Mouse (Mus musculus): ENCODE results near the gene Zbtb20. TPM values are rescaled to one million over a fixed set of nuclear protein-coding genes. Genes with fewer than 3 reads are reported as not detected.

The Zbtb20 gene
- total RNA-seq, 2 experiments from 2014 or later: 169 to 192 TPM

- intact Hi-C loops (cut with DNase I): no loop called here
- DNase-seq: peak in 1 of 2 experiments; percentile 41
These were observed 587.1 kb downstream of the Zbtb20 start for GRCm38 (mm10) chr16:43462470-43463455.

- no peak for DNase-seq
These were observed 588.2 kb downstream of the Zbtb20 start for GRCm38 (mm10) chr16:43463684-43464475.

GRCm38 (mm10) chr16:43464476-43465080 lies 588.9 kb downstream of the Zbtb20 start:
- intact Hi-C loops (cut with DNase I): loop anchor here (2.0 to 5.0 kb wide), 2 partner anchors 38 to 110 kb away; no protein-coding TSS in a partner anchor

More at GRCm38 (mm10) chr16:43463684-43464475, 588.2 kb downstream of the Zbtb20 start:
- intact Hi-C loops (cut with DNase I): loop anchor here (2.0 kb wide), 1 partner anchor 111 kb away; no protein-coding TSS in a partner anchor

GRCm38 (mm10) chr16:43465368-43465839 lies 589.7 kb downstream of the Zbtb20 start:
- intact Hi-C loops (cut with DNase I): loop anchor here (2.0 to 5.0 kb wide), 2 partner anchors 37 to 109 kb away; no protein-coding TSS in a partner anchor
- DNase-seq: no peak

More at GRCm38 (mm10) chr16:43464476-43465080, 588.9 kb downstream of the Zbtb20 start:
- peak; percentile 73 to 79 for DNase-seq

- intact Hi-C loops (cut with DNase I): loop anchor here (2.0 to 5.0 kb wide), 2 partner anchors 36 to 109 kb away; no protein-coding TSS in a partner anchor
- no peak for DNase-seq
These were observed 590.5 kb downstream of the Zbtb20 start for GRCm38 (mm10) chr16:43465921-43466748.

- DNase-seq: peak; percentile 30 to 54
- intact Hi-C loops (cut with DNase I): loop anchor here (5.0 kb wide), 1 partner anchor 36 kb away; no protein-coding TSS in a partner anchor
These were observed 591.0 kb downstream of the Zbtb20 start for GRCm38 (mm10) chr16:43466749-43467065.

- intact Hi-C loops (cut with DNase I): loop anchor here (5.0 kb wide), 1 partner anchor 66 kb away; no protein-coding TSS in a partner anchor
- no peak for DNase-seq
These were observed 595.4 kb downstream of the Zbtb20 start for GRCm38 (mm10) chr16:43471060-43471459.

- DNase-seq: no peak
- intact Hi-C loops (cut with DNase I): loop anchor here (5.0 kb wide), 1 partner anchor 62 kb away; no protein-coding TSS in a partner anchor
These were observed 599.5 kb downstream of the Zbtb20 start for GRCm38 (mm10) chr16:43474941-43475728.

- no peak for DNase-seq
- intact Hi-C loops (cut with DNase I): no loop called here
These were observed 601.2 kb downstream of the Zbtb20 start for GRCm38 (mm10) chr16:43476921-43477320.

- intact Hi-C loops (cut with DNase I): no loop called here
- DNase-seq: no peak
These were observed 602.7 kb downstream of the Zbtb20 start for GRCm38 (mm10) chr16:43478352-43478751.

GRCm38 (mm10) chr16:43480532-43480931 lies 604.9 kb downstream of the Zbtb20 start:
- DNase-seq: no peak
- intact Hi-C loops (cut with DNase I): no loop called here

- no peak for DNase-seq
- intact Hi-C loops (cut with DNase I): no loop called here
These were observed 606.4 kb downstream of the Zbtb20 start for GRCm38 (mm10) chr16:43482125-43482524.

GRCm38 (mm10) chr16:43482738-43483137 lies 607.1 kb downstream of the Zbtb20 start:
- intact Hi-C loops (cut with DNase I): no loop called here
- no peak for DNase-seq

GRCm38 (mm10) chr16:43484400-43484799 lies 608.7 kb downstream of the Zbtb20 start:
- intact Hi-C loops (cut with DNase I): no loop called here
- DNase-seq: no peak

GRCm38 (mm10) chr16:43489362-43489761 lies 613.7 kb downstream of the Zbtb20 start:
- DNase-seq: no peak
- intact Hi-C loops (cut with DNase I): no loop called here

GRCm38 (mm10) chr16:43489984-43490383 lies 614.3 kb downstream of the Zbtb20 start:
- no peak for DNase-seq
- intact Hi-C loops (cut with DNase I): no loop called here

GRCm38 (mm10) chr16:43492863-43493262 lies 617.2 kb downstream of the Zbtb20 start:
- intact Hi-C loops (cut with DNase I): no loop called here

More at GRCm38 (mm10) chr16:43492863-43493262, 617.2 kb downstream of the Zbtb20 start:
- DNase-seq: no peak

Measured in heart, postnatal 14 days (tissue).